Mouse (Mus musculus): ENCODE data around the gene Chac1. TPM values are rescaled to one million over a fixed set of nuclear protein-coding genes. Genes with fewer than 3 reads are reported as not detected.

Chac1 gene
- total RNA-seq, 2 experiments from 2014 or later, result 0.57 to 0.71 TPM

DNA sequence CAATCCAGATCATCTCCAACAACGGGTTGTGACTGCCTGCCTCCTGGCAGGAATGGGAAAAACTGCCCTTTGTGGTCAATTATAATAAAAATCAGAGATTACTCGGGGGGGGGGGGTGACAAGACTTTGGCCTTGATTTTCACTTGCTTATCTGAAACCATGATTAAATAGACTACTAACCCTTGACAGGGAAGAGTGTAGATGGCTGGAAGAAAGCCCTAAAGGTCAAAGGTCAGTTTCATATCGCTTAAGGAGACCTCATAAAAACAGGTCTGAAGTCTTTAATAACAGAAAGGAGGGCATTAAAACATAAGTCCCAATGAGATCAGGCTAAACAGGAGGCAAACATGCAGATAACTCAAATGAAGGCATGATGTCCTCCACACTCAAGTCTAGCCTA is 16.3 kb downstream of the Chac1 start:
- no peak for ATAC-seq (replicated peaks; ENCODE audit: poor library complexity)

- ATAC-seq (replicated peaks; ENCODE audit: poor library complexity), result no peak
Observed at GRCm38 (mm10) chr2:119370116-119370515, 19.1 kb downstream of the Chac1 start.

GRCm38 (mm10) chr2:119377286-119377685 is 26.3 kb downstream of the Chac1 start:
- ATAC-seq (replicated peaks; ENCODE audit: poor library complexity), result no peak

GRCm38 (mm10) chr2:119377826-119378225 is 26.8 kb downstream of the Chac1 start:
- no peak for ATAC-seq (replicated peaks; ENCODE audit: poor library complexity)

- no peak for ATAC-seq (replicated peaks; ENCODE audit: poor library complexity)
Observed at GRCm38 (mm10) chr2:119379455-119379854, 28.4 kb downstream of the Chac1 start.

DNA sequence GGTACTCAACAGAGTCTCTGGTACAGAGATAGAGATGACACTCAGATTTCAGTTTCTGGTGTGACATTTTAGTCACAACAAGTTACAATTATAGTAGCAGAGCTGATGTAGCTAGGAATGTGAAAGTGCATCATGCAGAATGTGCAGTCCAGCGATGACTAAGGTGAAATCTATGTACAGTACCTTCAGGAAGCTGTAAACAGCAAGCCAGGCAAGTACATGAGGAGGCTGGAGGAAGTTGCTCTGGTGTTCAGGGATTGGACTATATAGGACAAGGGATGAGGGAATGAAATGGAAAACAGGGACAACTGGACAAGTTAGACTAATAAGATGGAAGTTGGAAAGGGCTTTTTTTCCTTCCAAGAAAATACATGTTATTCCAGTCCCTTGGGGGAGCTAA is 37.2 kb downstream of the Chac1 start:
- ATAC-seq (replicated peaks; ENCODE audit: poor library complexity), result no peak

DNA sequence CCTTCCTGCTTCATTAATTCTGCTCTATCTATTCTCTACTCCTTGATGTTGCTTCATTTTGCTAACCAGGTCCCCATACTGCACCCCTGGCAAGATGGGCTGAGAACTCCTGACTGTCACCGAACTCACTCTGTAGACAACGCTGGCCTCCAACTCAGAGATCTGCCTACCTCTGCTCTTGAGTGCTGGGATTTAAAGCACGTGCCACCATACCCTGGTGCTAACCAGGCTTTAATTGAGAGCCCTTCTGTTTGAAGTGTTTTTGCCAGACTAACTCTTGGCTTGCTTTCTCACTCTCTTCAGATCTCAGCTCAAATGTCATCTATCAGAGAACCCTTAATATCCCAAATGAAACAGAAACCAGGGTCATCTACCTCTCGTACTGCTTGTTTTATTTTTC is 39.0 kb downstream of the Chac1 start:
- no peak for ATAC-seq (replicated peaks; ENCODE audit: poor library complexity)

DNA sequence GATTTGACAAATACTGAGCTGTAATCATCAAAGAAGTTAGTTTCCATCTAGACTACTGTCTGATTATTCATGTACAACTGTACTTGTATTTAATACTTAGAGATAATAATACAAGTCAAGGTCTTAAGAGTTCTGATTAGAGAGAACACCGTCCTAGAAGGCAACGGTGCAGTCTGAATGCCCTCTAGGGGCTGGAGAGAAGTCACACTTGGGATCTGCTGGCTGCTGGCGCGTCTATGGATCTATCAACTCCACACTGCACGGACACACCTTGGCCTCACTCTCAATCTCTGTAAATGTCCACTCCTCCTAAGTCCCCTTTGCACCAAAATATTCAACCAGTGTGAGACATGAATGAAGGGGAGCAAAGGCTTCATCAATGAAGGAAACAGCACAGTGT is 47.2 kb downstream of the Chac1 start:
- no peak for ATAC-seq (replicated peaks; ENCODE audit: poor library complexity)

DNA sequence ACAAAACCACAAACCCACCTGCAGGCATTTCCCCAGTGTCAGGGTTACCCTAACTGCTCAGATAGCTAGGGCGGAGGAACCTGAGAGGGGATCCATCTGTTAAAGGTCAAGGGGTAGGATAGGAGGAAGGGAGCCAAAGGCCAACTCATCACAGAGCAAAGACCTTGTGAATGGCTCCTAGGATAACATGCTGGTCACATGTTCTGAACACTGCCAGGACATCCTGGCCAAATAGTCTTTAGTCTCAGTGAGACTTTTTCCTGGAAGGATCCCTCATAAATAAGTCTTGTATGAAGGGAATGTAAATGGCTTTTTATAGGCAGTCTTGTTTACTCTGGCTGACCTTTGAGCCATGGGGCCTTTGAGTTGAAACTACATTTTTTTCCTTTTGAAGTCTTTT is 47.6 kb downstream of the Chac1 start:
- no peak for ATAC-seq (replicated peaks; ENCODE audit: poor library complexity)

DNA sequence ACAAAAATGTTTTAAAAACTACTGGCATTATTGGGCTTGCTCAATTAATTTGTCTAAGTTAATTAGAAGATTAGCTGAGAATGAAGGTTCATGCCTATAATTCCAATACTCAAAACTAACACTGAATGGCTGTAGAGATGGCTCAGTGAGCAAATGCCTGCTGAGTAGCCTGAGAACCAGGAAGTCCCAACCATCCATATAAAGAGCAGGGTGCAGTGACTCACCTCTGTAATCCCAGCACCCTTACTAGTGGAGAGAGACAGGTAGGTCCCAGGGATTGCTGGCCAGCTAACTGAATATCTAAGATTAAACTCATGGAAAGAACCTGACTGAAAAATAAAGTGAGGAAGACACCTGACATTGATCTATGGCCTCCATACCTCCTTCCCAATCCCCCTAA is 48.3 kb downstream of the Chac1 start:
- ATAC-seq (replicated peaks; ENCODE audit: poor library complexity), result no peak

Other genes starting within 250 kb of the Chac1 start
- gene Rad51, start 238.4 kb upstream of the Chac1 start, total RNA-seq (2015), result 35.8 and 37.2 TPM in 2 replicates
- 33.6 and 33.8 TPM in 2 replicates for gene Rad51, start 238.4 kb upstream of the Chac1 start, total RNA-seq (2017)
- gene Rmdn3, start 194.2 kb upstream of the Chac1 start, total RNA-seq (2015), result 19.5 and 21.0 TPM in 2 replicates
- gene Rmdn3, start 194.2 kb upstream of the Chac1 start, total RNA-seq (2017), result 39.8 and 44.2 TPM in 2 replicates
- gene Gchfr, start 183.5 kb upstream of the Chac1 start, total RNA-seq (2015), result 0.42 and 4.3 TPM in 2 replicates
- gene Gchfr, start 183.5 kb upstream of the Chac1 start, total RNA-seq (2017), result not detected in 2 replicates
- gene Gm14137, start 176.7 kb upstream of the Chac1 start, total RNA-seq (2015), result not detected in 2 replicates
- not detected in 2 replicates for gene Gm14137, start 176.7 kb upstream of the Chac1 start, total RNA-seq (2017)
- 29.4 and 38.4 TPM in 2 replicates for gene Zfyve19, start 142.6 kb upstream of the Chac1 start, total RNA-seq (2015)
- 59.2 and 79.1 TPM in 2 replicates for gene Zfyve19, start 142.6 kb upstream of the Chac1 start, total RNA-seq (2017)
- 32.6 and 34.6 TPM in 2 replicates for gene Dnajc17, start 142.4 kb upstream of the Chac1 start, total RNA-seq (2015)
- gene Dnajc17, start 142.4 kb upstream of the Chac1 start, total RNA-seq (2017), result 86.0 and 87.8 TPM in 2 replicates
- gene Ppp1r14d, start 121.3 kb upstream of the Chac1 start, total RNA-seq (2015), result not detected in 2 replicates
- not detected in 2 replicates for gene Ppp1r14d, start 121.3 kb upstream of the Chac1 start, total RNA-seq (2017)
- gene Spint1, start 113.9 kb upstream of the Chac1 start, total RNA-seq (2015), result 0.20 and 0.44 TPM in 2 replicates
- gene Spint1, start 113.9 kb upstream of the Chac1 start, total RNA-seq (2017), result 0.14 TPM in 1 of 2 replicates, not detected in the other
- gene Rhov, start 80.0 kb upstream of the Chac1 start, total RNA-seq (2015), result not detected in 2 replicates
- not detected in 2 replicates for gene Rhov, start 80.0 kb upstream of the Chac1 start, total RNA-seq (2017)
- 7.2 and 7.6 TPM in 2 replicates for gene Vps18, start 62.5 kb upstream of the Chac1 start, total RNA-seq (2015)
- gene Vps18, start 62.5 kb upstream of the Chac1 start, total RNA-seq (2017), result 18.8 and 20.0 TPM in 2 replicates
- gene Dll4, start 25.4 kb upstream of the Chac1 start, total RNA-seq (2015), result 0.05 TPM in 1 of 2 replicates, not detected in the other
- not detected in 2 replicates for gene Dll4, start 25.4 kb upstream of the Chac1 start, total RNA-seq (2017)
- 24.3 and 25.0 TPM in 2 replicates for gene Ino80, start 126.5 kb downstream of the Chac1 start, total RNA-seq (2015)
- 21.5 and 25.4 TPM in 2 replicates for gene Ino80, start 126.5 kb downstream of the Chac1 start, total RNA-seq (2017)
- gene Exd1, start 196.4 kb downstream of the Chac1 start, total RNA-seq (2015), result not detected in 2 replicates
- gene Exd1, start 196.4 kb downstream of the Chac1 start, total RNA-seq (2017), result 0.98 and 2.0 TPM in 2 replicates
- 47.9 and 51.9 TPM in 2 replicates for gene Chp1, start 196.5 kb downstream of the Chac1 start, total RNA-seq (2015)
- gene Chp1, start 196.5 kb downstream of the Chac1 start, total RNA-seq (2017), result 49.1 and 57.9 TPM in 2 replicates

Data from megakaryocyte progenitor cell, adult 5-6 weeks (primary cell).